Mouse (Mus musculus): ENCODE measurements around the gene Lman2l. TPM values are rescaled to one million over a fixed set of nuclear protein-coding genes. Genes with fewer than 3 reads are reported as not detected.

Gene Lman2l
- total and polyA plus RNA-seq, 2 experiments: 5.1 to 9.3 TPM

- peaks cover 3% of the 10 kb centered on the region; the same call in 1 of the 2 replicates for H3K36me3 ChIP-seq (ENCODE audit: control insufficient read depth, insufficient read depth, low read length)
Measured at GRCm38 (mm10) chr1:36370918-36371317, 74.2 kb downstream of the Lman2l start.

More at GRCm38 (mm10) chr1:36370918-36371317, 74.2 kb downstream of the Lman2l start:
- TF ChIP-seq POLR2A (IDR thresholded peaks at IDR 0.05; ENCODE audit: extremely low read depth, insufficient read depth, low read length): no peak
- H3K9ac ChIP-seq (ENCODE audit: low read depth, low read length): no peak overlapping the region
- WGBS: 25% methylated on average over 6 of the region's 6 CpGs
- peaks cover 24% of the 10 kb centered on the region; the same call in 1 of the 2 replicates for H3K79me2 ChIP-seq (ENCODE audit: control insufficient read depth, insufficient read depth, low read length)
- no peaks in the 10 kb centered on the region for H3K27me3 ChIP-seq (ENCODE audit: control insufficient read depth, insufficient read depth, low read length)
- H3K27ac ChIP-seq (replicated peaks; ENCODE audit: insufficient read depth, low read depth, low read length): peak overlapping the region; percentile 60
- peaks cover 17% of the 10 kb centered on the region for H3K4me1 ChIP-seq (ENCODE audit: control insufficient read depth, insufficient read depth, low read length)
- DNase-seq (ENCODE audit: extremely low read depth, low read depth, low spot score): peak; percentile 94
- no peak overlapping the region for H3K4me3 ChIP-seq (ENCODE audit: insufficient read depth, low read depth, low read length)

Other genes starting within 250 kb of the Lman2l start
- gene Uggt1, start 200.6 kb downstream of the Lman2l start, total RNA-seq (2014; rRNA removed): 44.5 and 49.0 TPM in 2 replicates
- gene Uggt1, start 200.6 kb downstream of the Lman2l start, polyA plus RNA-seq (2012; rRNA removed): 11.6 and 12.6 TPM in 2 replicates
- 3.3 and 4.0 TPM in 2 replicates for gene Neurl3, start 170.6 kb downstream of the Lman2l start, total RNA-seq (2014; rRNA removed)
- gene Neurl3, start 170.6 kb downstream of the Lman2l start, polyA plus RNA-seq (2012; rRNA removed): 3.6 and 5.3 TPM in 2 replicates
- gene Arid5a, start 137.5 kb downstream of the Lman2l start, total RNA-seq (2014; rRNA removed): 0.67 and 1.7 TPM in 2 replicates
- 1.7 and 3.8 TPM in 2 replicates for gene Arid5a, start 137.5 kb downstream of the Lman2l start, polyA plus RNA-seq (2012; rRNA removed)
- 14.9 and 21.7 TPM in 2 replicates for gene Kansl3, start 76.1 kb downstream of the Lman2l start, total RNA-seq (2014; rRNA removed)
- gene Kansl3, start 76.1 kb downstream of the Lman2l start, polyA plus RNA-seq (2012; rRNA removed): 20.8 and 25.4 TPM in 2 replicates
- gene Fer1l5, start 73.0 kb downstream of the Lman2l start, total RNA-seq (2014; rRNA removed): not detected in 2 replicates
- gene Fer1l5, start 73.0 kb downstream of the Lman2l start, polyA plus RNA-seq (2012; rRNA removed): not detected in 2 replicates
- gene Cnnm4, start 26.3 kb upstream of the Lman2l start, total RNA-seq (2014; rRNA removed): 2.3 and 3.9 TPM in 2 replicates
- gene Cnnm4, start 26.3 kb upstream of the Lman2l start, polyA plus RNA-seq (2012; rRNA removed): 2.4 and 2.7 TPM in 2 replicates
- gene Cnnm3, start 66.6 kb upstream of the Lman2l start, total RNA-seq (2014; rRNA removed): 4.4 and 6.8 TPM in 2 replicates
- 11.3 and 14.1 TPM in 2 replicates for gene Cnnm3, start 66.6 kb upstream of the Lman2l start, polyA plus RNA-seq (2012; rRNA removed)
- 1.8 and 2.0 TPM in 2 replicates for gene Ankrd23, start 91.6 kb upstream of the Lman2l start, total RNA-seq (2014; rRNA removed)
- 3.5 and 5.1 TPM in 2 replicates for gene Ankrd23, start 91.6 kb upstream of the Lman2l start, polyA plus RNA-seq (2012; rRNA removed)
- not detected in 2 replicates for gene Gm42417, start 94.2 kb upstream of the Lman2l start, total RNA-seq (2014; rRNA removed)
- gene Gm42417, start 94.2 kb upstream of the Lman2l start, polyA plus RNA-seq (2012; rRNA removed): not detected in 2 replicates
- gene Ankrd39, start 102.2 kb upstream of the Lman2l start, total RNA-seq (2014; rRNA removed): 2.6 and 4.9 TPM in 2 replicates
- 7.7 and 9.4 TPM in 2 replicates for gene Ankrd39, start 102.2 kb upstream of the Lman2l start, polyA plus RNA-seq (2012; rRNA removed)
- 1.5 and 2.2 TPM in 2 replicates for gene Sema4c, start 113.1 kb upstream of the Lman2l start, total RNA-seq (2014; rRNA removed)
- gene Sema4c, start 113.1 kb upstream of the Lman2l start, polyA plus RNA-seq (2012; rRNA removed): 1.4 and 2.4 TPM in 2 replicates
- 0.18 TPM in 1 of 2 replicates, not detected in the other for gene Fam178b, start 237.9 kb upstream of the Lman2l start, total RNA-seq (2014; rRNA removed)
- gene Fam178b, start 237.9 kb upstream of the Lman2l start, polyA plus RNA-seq (2012; rRNA removed): 0.11 TPM in 1 of 2 replicates, not detected in the other
- gene Cox5b, start 246.2 kb upstream of the Lman2l start, total RNA-seq (2014; rRNA removed): 445 and 458 TPM in 2 replicates
- gene Cox5b, start 246.2 kb upstream of the Lman2l start, polyA plus RNA-seq (2012; rRNA removed): 756 and 791 TPM in 2 replicates